In genomic region chr7:27801137-27801536, GRCm38 (mm10) we compare ENCODE assay signal across 14 mouse cellular contexts. TPM values are rescaled to one million over a fixed set of nuclear protein-coding genes. Genes with fewer than 3 reads are reported as not detected.
DNase-seq lines count a peak whose midpoint lies in the region; ATAC-seq and TF ChIP-seq lines count a peak whose summit lies in the region.
"Had no signal": no experiment of that assay in that cellular context is flagged by ENCODE, and none has a peak within 500 bp of the region (broad histone marks: within the 10 kb centered on the region; RNA-seq: fewer than 3 reads in every experiment).

No protein-coding gene starts in this region.

- H3K4me3 ChIP-seq in hindbrain, embryonic 10.5 days = no peak overlapping the region
- no peak overlapping the region for H3K4me3 ChIP-seq in hindbrain, embryonic 16.5 days (ENCODE audit: low read length)
- no peak overlapping the region for H3K4me3 ChIP-seq in midbrain, embryonic 14.5 days (replicated peaks; ENCODE audit: low read depth, low read length)
- H3K4me3 ChIP-seq in midbrain, embryonic 13.5 days (replicated peaks) = no peak overlapping the region
- no peak overlapping the region for H3K4me3 ChIP-seq in stomach, postnatal 0 days (ENCODE audit: low read depth, low read length)
- H3K4me3 ChIP-seq: forebrain, embryonic 12.5 days; heart, embryonic 15.5 days; limb, embryonic 13.5 days; midbrain, embryonic 15.5 days had no signal

- no peak for ATAC-seq in CD4-positive, CD25-positive, alpha-beta regulatory T cell, adult 4 months
- ATAC-seq in hindbrain, embryonic 16.5 days = no peak
- no peak for ATAC-seq in midbrain, embryonic 14.5 days (ENCODE audit: low FRiP score, low TSS enrichment)
- ATAC-seq in midbrain, embryonic 13.5 days = no peak
- no peak for ATAC-seq in stomach, postnatal 0 days (ENCODE audit: low FRiP score, low TSS enrichment)
- ATAC-seq: midbrain, embryonic 15.5 days had no signal

- H3K9me3 ChIP-seq in hindbrain, embryonic 10.5 days = peaks cover 10% of the 10 kb centered on the region; the same call in 1 of the 2 replicates
- no peaks in the 10 kb centered on the region; the same call in 1 of the 2 replicates for H3K9me3 ChIP-seq in hindbrain, embryonic 16.5 days (ENCODE audit: control insufficient read depth, low read length)
- H3K9me3 ChIP-seq in midbrain, embryonic 14.5 days (ENCODE audit: control insufficient read depth, low read length) = no peaks in the 10 kb centered on the region
- no peaks in the 10 kb centered on the region for H3K9me3 ChIP-seq in midbrain, embryonic 13.5 days
- no peaks in the 10 kb centered on the region for H3K9me3 ChIP-seq in stomach, postnatal 0 days (ENCODE audit: control insufficient read depth, low read length)
- H3K9me3 ChIP-seq: forebrain, embryonic 12.5 days; heart, embryonic 15.5 days; limb, embryonic 13.5 days; midbrain, embryonic 15.5 days had no signal

- peak; percentile 15 for DNase-seq in CD4-positive, CD25-positive, alpha-beta regulatory T cell, adult 2 months (ENCODE audit: low read depth, low spot score)
- no peak for DNase-seq in hindbrain, embryonic 10.5 days (ENCODE audit: low spot score)
- peak; percentile 45 for DNase-seq in midbrain, embryonic 14.5 days
- DNase-seq in stomach, postnatal 0 days (ENCODE audit: low spot score) = no peak
- DNase-seq in neural tube, embryonic 10.5 days (ENCODE audit: extremely low spot score, low spot score) = no peak
- DNase-seq: adrenal gland, adult 2 months; cerebellum, adult 8-10 months had no signal

- H3K4me1 ChIP-seq in hindbrain, embryonic 10.5 days (replicated peaks) = peaks cover 40% of the 10 kb centered on the region
- H3K4me1 ChIP-seq in hindbrain, embryonic 16.5 days (ENCODE audit: control insufficient read depth, insufficient read depth, low read depth, low read length) = peaks cover 2% of the 10 kb centered on the region; the same call in 1 of the 2 replicates
- H3K4me1 ChIP-seq in midbrain, embryonic 14.5 days (ENCODE audit: control insufficient read depth, insufficient read depth, low read length) = peaks cover 6% of the 10 kb centered on the region; the same call in 1 of the 2 replicates
- H3K4me1 ChIP-seq in midbrain, embryonic 13.5 days (replicated peaks) = peaks cover 28% of the 10 kb centered on the region
- H3K4me1 ChIP-seq in stomach, postnatal 0 days (replicated peaks; ENCODE audit: control insufficient read depth, insufficient read depth) = no peaks in the 10 kb centered on the region

- 54% methylated on average over 2 of the region's 2 CpGs for WGBS in hindbrain, embryonic 10.5 days
- WGBS in hindbrain, embryonic 16.5 days = 50% methylated on average over 2 of the region's 2 CpGs
- 48% methylated on average over 2 of the region's 2 CpGs for WGBS in midbrain, embryonic 14.5 days
- 51% methylated on average over 2 of the region's 2 CpGs for WGBS in midbrain, embryonic 13.5 days
- 47% methylated on average over 2 of the region's 2 CpGs for WGBS in stomach, postnatal 0 days

- no peak for TF ChIP-seq EP300 in stomach, postnatal 0 days (optimal IDR thresholded peaks at IDR 0.05)

- 0 out of 2 replicates have a peak overlapping the region, but pooled peaks have one; percentile 85 for H3K27ac ChIP-seq in hindbrain, embryonic 10.5 days
- no peak overlapping the region for H3K27ac ChIP-seq in hindbrain, embryonic 16.5 days (ENCODE audit: low read depth, low read length)
- H3K27ac ChIP-seq in midbrain, embryonic 14.5 days (replicated peaks; ENCODE audit: low read depth, low read length) = no peak overlapping the region
- no peak overlapping the region for H3K27ac ChIP-seq in midbrain, embryonic 13.5 days
- H3K27ac ChIP-seq in stomach, postnatal 0 days (replicated peaks) = no peak overlapping the region
- H3K27ac ChIP-seq: forebrain, embryonic 12.5 days; heart, embryonic 15.5 days; limb, embryonic 13.5 days; midbrain, embryonic 15.5 days had no signal

- no peaks in the 10 kb centered on the region for H3K27me3 ChIP-seq in hindbrain, embryonic 10.5 days (ENCODE audit: insufficient read depth, poor library complexity, severe bottlenecking)
- no peaks in the 10 kb centered on the region for H3K27me3 ChIP-seq in hindbrain, embryonic 16.5 days (replicated peaks; ENCODE audit: control insufficient read depth, insufficient read depth, low read length)
- no peaks in the 10 kb centered on the region for H3K27me3 ChIP-seq in midbrain, embryonic 14.5 days (ENCODE audit: control insufficient read depth, insufficient read depth, low read length)
- H3K27me3 ChIP-seq in midbrain, embryonic 13.5 days = no peaks in the 10 kb centered on the region
- H3K27me3 ChIP-seq in stomach, postnatal 0 days (ENCODE audit: control insufficient read depth, insufficient read depth, low read length) = no peaks in the 10 kb centered on the region
- H3K27me3 ChIP-seq: forebrain, embryonic 12.5 days; heart, embryonic 15.5 days; limb, embryonic 13.5 days; midbrain, embryonic 15.5 days had no signal

- peaks cover 3% of the 10 kb centered on the region; the same call in 1 of the 2 replicates for H3K36me3 ChIP-seq in hindbrain, embryonic 10.5 days
- no peaks in the 10 kb centered on the region for H3K36me3 ChIP-seq in hindbrain, embryonic 16.5 days (ENCODE audit: control insufficient read depth, insufficient read depth, low read length)
- no peaks in the 10 kb centered on the region for H3K36me3 ChIP-seq in midbrain, embryonic 14.5 days (ENCODE audit: control insufficient read depth, insufficient read depth, low read length)
- no peaks in the 10 kb centered on the region for H3K36me3 ChIP-seq in midbrain, embryonic 13.5 days
- H3K36me3 ChIP-seq in stomach, postnatal 0 days (ENCODE audit: control insufficient read depth, insufficient read depth, low read length) = no peaks in the 10 kb centered on the region
- H3K36me3 ChIP-seq: forebrain, embryonic 12.5 days; heart, embryonic 15.5 days; limb, embryonic 13.5 days; midbrain, embryonic 15.5 days had no signal

- TF ChIP-seq CTCF in stomach, postnatal 0 days (IDR thresholded peaks at IDR 0.05; ENCODE audit: low read depth) = peak; percentile 60

- no peak overlapping the region for H3K4me2 ChIP-seq in hindbrain, embryonic 16.5 days (ENCODE audit: low read length)
- H3K4me2 ChIP-seq in midbrain, embryonic 14.5 days (ENCODE audit: low read length) = no peak overlapping the region
- no peak overlapping the region for H3K4me2 ChIP-seq in midbrain, embryonic 13.5 days (replicated peaks)
- H3K4me2 ChIP-seq in stomach, postnatal 0 days (replicated peaks; ENCODE audit: low read depth) = no peak overlapping the region
- H3K4me2 ChIP-seq: forebrain, embryonic 12.5 days; heart, embryonic 15.5 days; limb, embryonic 13.5 days; midbrain, embryonic 15.5 days had no signal

- H3K9ac ChIP-seq in hindbrain, embryonic 16.5 days (ENCODE audit: low read depth, low read length) = no peak overlapping the region
- no peak overlapping the region for H3K9ac ChIP-seq in midbrain, embryonic 14.5 days (replicated peaks; ENCODE audit: low read length)
- no peak overlapping the region for H3K9ac ChIP-seq in midbrain, embryonic 13.5 days (replicated peaks)
- H3K9ac ChIP-seq in stomach, postnatal 0 days (ENCODE audit: low read length) = no peak overlapping the region
- H3K9ac ChIP-seq: forebrain, embryonic 12.5 days; heart, embryonic 15.5 days; limb, embryonic 13.5 days; midbrain, embryonic 15.5 days had no signal

RNA-seq across cellular contexts. Expression of gene Zfp626, which starts 5.9 kb away (rescaled TPM):
- 10 to 100 TPM in 1 of 2 experiments, 1 to 10 TPM in 1; 6.1 to 11.8 TPM for polyA plus RNA-seq in CD4-positive, CD25-positive, alpha-beta regulatory T cell, adult 4 months (2017; shearing (Covaris generic))
- 1.9 and 2.0 TPM in 2 replicates for polyA plus RNA-seq in hindbrain, embryonic 10.5 days (2016; fragmentation: Nextera tagmentation; extraction: Ambion mirVana)
- polyA plus RNA-seq in hindbrain, embryonic 16.5 days (2015; fragmentation: Nextera tagmentation; extraction: Ambion mirVana) = 1.6 and 1.7 TPM in 2 replicates
- polyA plus RNA-seq in midbrain, embryonic 14.5 days (2014; fragmentation: Nextera tagmentation; extraction: Ambion mirVana) = 2.4 and 2.6 TPM in 2 replicates
- polyA plus RNA-seq in midbrain, embryonic 13.5 days (2015; fragmentation: Nextera tagmentation; extraction: Ambion mirVana) = 2.6 and 2.8 TPM in 2 replicates
- 1.3 and 1.6 TPM in 2 replicates for polyA plus RNA-seq in stomach, postnatal 0 days (2015; fragmentation: Nextera tagmentation; extraction: Ambion mirVana)

RNA-seq across cellular contexts. Expression of gene Zfp59, which starts 37.3 kb away (rescaled TPM):
- 1 to 10 TPM; 6.6 to 7.3 TPM for polyA plus RNA-seq in CD4-positive, CD25-positive, alpha-beta regulatory T cell, adult 4 months (2017; shearing (Covaris generic))
- polyA plus RNA-seq in hindbrain, embryonic 10.5 days (2016; fragmentation: Nextera tagmentation; extraction: Ambion mirVana) = 9.0 and 11.0 TPM in 2 replicates
- polyA plus RNA-seq in hindbrain, embryonic 16.5 days (2015; fragmentation: Nextera tagmentation; extraction: Ambion mirVana) = 9.6 and 10.7 TPM in 2 replicates
- polyA plus RNA-seq in midbrain, embryonic 14.5 days (2014; fragmentation: Nextera tagmentation; extraction: Ambion mirVana) = 9.9 and 15.2 TPM in 2 replicates
- polyA plus RNA-seq in midbrain, embryonic 13.5 days (2015; fragmentation: Nextera tagmentation; extraction: Ambion mirVana) = 12.0 and 12.1 TPM in 2 replicates
- 2.8 and 3.0 TPM in 2 replicates for polyA plus RNA-seq in stomach, postnatal 0 days (2015; fragmentation: Nextera tagmentation; extraction: Ambion mirVana)

RNA-seq across cellular contexts. Expression of gene Zfp607a, which starts 56.2 kb away (rescaled TPM):
- polyA plus RNA-seq in CD4-positive, CD25-positive, alpha-beta regulatory T cell, adult 4 months (2017; shearing (Covaris generic)) = 1 to 10 TPM; 7.5 to 9.0 TPM
- 2.4 and 3.6 TPM in 2 replicates for polyA plus RNA-seq in hindbrain, embryonic 10.5 days (2016; fragmentation: Nextera tagmentation; extraction: Ambion mirVana)
- 0.88 and 1.4 TPM in 2 replicates for polyA plus RNA-seq in hindbrain, embryonic 16.5 days (2015; fragmentation: Nextera tagmentation; extraction: Ambion mirVana)
- polyA plus RNA-seq in midbrain, embryonic 14.5 days (2014; fragmentation: Nextera tagmentation; extraction: Ambion mirVana) = 0.98 and 1.3 TPM in 2 replicates
- polyA plus RNA-seq in midbrain, embryonic 13.5 days (2015; fragmentation: Nextera tagmentation; extraction: Ambion mirVana) = 1.4 and 2.0 TPM in 2 replicates
- polyA plus RNA-seq in stomach, postnatal 0 days (2015; fragmentation: Nextera tagmentation; extraction: Ambion mirVana) = 1.4 and 1.6 TPM in 2 replicates

Comparison
In these comparisons a context has a peak if more than half of its experiments do, and no peak if none do; other contexts are left out.
1. DNase-seq: peak in CD4-positive, CD25-positive, alpha-beta regulatory T cell, adult 2 months (single experiment) and midbrain, embryonic 14.5 days (single experiment); none in hindbrain, embryonic 10.5 days (single experiment), stomach, postnatal 0 days (single experiment) and neural tube, embryonic 10.5 days (single experiment).